Mouse (Mus musculus): Measurements from ENCODE around the gene Tex52. TPM values are rescaled to one million over a fixed set of nuclear protein-coding genes. Genes with fewer than 3 reads are reported as not detected.

The Tex52 gene
- 1.0 and 1.1 TPM in 2 replicates for polyA plus RNA-seq (2015; fragmentation: Nextera tagmentation; extraction: Ambion mirVana)

GRCm38 (mm10) chr6:128375192-128375591 lies at the start of gene Tex52, which contains the start of gene Gm44596:
Gene Tex52 (plus strand): TSS chr6:128375456.
Gene Gm44596 (plus strand): TSS chr6:128375503.
- H3K4me3 ChIP-seq: no peak within 1 kb of the TSS
- peak; percentile 80 for ATAC-seq (replicated peaks)
- no peak within 1 kb of the TSS for H3K9ac ChIP-seq
- H3K27ac ChIP-seq: peak within 1 kb of the TSS; percentile 41
- H3K36me3 ChIP-seq (replicated peaks): no peaks in the 10 kb centered on the region
- 7% methylated on average over 6 of the region's 6 CpGs for WGBS
- no peaks in the 10 kb centered on the region for H3K27me3 ChIP-seq (replicated peaks)
- H3K4me1 ChIP-seq: peaks cover 11% of the 10 kb centered on the region
- no peaks in the 10 kb centered on the region for H3K9me3 ChIP-seq
- H3K4me2 ChIP-seq: peak within 1 kb of the TSS; percentile 21

- peak; percentile 85 for ATAC-seq (replicated peaks)
- Histone ChIP-seq H3K4me3 (no peak overlapping the region), H3K9me3 (0 out of 2 replicates have a peak, but pooled peaks cover 2% of the 10 kb centered on the region), H3K4me1 (peaks cover 11% of the 10 kb centered on the region; the same call in 1 of the 2 replicates), H3K27ac (no peak overlapping the region), H3K9ac (no peak overlapping the region), H3K36me3 (replicated peaks) (peaks cover 28% of the 10 kb centered on the region), H3K27me3 (replicated peaks) (no peaks in the 10 kb centered on the region), H3K4me2 (no peak overlapping the region)
- WGBS: 15% methylated on average over 12 of the region's 12 CpGs
Measured at GRCm38 (mm10) chr6:128334397-128335124, 40.7 kb upstream of the Tex52 start.

DNA sequence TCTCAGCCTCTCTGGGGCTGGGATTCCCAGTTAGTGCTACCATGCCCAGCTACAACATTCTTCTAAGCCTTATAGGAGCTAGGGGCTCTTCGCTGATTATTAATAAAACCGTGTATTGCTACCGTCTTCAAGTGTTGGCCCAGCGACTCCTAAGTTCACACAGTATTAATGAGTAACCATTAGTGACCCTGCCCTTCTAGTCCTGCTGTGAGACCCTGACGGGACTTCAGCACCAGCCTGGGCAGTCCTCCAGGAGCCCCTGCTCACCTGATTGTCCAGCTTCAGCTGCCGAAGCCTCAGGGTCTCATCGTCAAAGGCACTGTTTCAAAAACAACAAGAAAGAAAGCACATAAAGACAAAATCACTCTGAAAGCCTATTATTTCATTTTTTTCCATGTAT lies 37.8 kb upstream of the Tex52 start:
- Histone ChIP-seq H3K9ac (no peak overlapping the region), H3K36me3 (replicated peaks) (peaks cover 13% of the 10 kb centered on the region; the same call in 1 of the 2 replicates), H3K9me3 (no peaks in the 10 kb centered on the region), H3K27ac (no peak overlapping the region), H3K4me2 (no peak overlapping the region), H3K4me3 (no peak overlapping the region), H3K27me3 (replicated peaks) (no peaks in the 10 kb centered on the region), H3K4me1 (peaks cover 11% of the 10 kb centered on the region; the same call in 1 of the 2 replicates)
- WGBS: 83% methylated on average over 7 of the region's 7 CpGs
- no peak for ATAC-seq (replicated peaks)

DNA sequence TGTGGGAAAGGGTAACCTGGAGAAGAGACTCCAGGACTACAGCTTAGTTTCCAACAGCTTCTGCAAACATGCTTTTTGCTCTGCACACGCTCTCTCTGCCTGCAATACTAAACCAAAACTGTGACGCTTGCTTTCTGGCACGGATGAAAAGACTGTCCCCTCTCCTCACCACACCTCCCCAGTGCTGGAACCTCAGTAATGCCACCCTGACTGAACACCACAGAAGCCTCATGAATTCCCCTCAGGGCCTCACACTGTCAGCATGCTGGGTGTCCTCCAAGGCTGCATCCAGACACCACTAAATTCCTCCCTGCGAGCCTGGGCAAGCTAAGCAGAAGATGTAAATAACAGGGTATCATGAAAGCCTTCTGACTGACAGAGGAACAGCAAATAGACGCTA lies 36.4 kb upstream of the Tex52 start:
- ATAC-seq (replicated peaks): no peak
- H3K4me1 ChIP-seq: peaks cover 11% of the 10 kb centered on the region; the same call in 1 of the 2 replicates
- no peak overlapping the region for H3K4me3 ChIP-seq
- no peak overlapping the region for H3K9ac ChIP-seq
- H3K4me2 ChIP-seq: no peak overlapping the region
- no peaks in the 10 kb centered on the region for H3K27me3 ChIP-seq (replicated peaks)
- H3K27ac ChIP-seq: no peak overlapping the region
- WGBS: 50% methylated on average over 5 of the region's 5 CpGs
- no peaks in the 10 kb centered on the region for H3K9me3 ChIP-seq
- H3K36me3 ChIP-seq (replicated peaks): 0 out of 2 replicates have a peak, but pooled peaks cover 9% of the 10 kb centered on the region

DNA sequence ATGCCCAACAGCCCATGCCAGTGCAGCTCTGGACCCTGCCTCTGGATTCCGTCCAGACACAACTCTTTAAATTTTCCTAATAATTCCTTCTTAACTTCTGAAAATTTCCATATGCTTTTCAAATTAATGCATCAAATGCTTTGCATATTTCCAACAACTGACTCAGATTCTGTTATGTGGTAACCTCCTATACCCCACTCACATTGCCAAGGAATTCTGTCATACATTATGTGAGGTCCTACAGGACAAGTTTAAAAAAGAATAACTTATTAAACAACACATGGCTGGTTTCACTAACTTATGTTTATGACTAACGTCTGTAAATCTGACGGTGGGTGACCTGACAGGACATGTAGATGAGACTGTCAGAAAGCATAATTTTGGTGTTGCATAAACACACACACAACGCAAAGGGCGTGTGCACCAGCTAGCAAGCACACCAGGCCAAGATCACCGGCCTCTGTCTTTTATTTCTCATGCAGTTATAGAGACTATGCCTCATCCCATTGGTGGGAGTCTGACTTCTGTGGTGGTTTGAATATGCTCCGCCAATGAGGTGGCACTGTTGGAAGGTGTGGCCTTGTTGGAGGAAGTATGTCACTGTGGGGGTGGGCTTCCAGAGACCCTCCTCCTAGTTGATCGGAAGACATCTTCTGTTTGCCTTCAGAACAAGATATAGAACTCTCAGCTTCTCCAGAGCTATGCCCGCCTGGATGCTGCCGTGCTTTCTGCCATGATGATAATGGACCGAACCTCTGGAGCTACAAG lies 33.1 kb upstream of the Tex52 start:
- Histone ChIP-seq H3K9me3 (no peaks in the 10 kb centered on the region), H3K27me3 (replicated peaks) (no peaks in the 10 kb centered on the region), H3K4me1 (peaks cover 11% of the 10 kb centered on the region; the same call in 1 of the 2 replicates), H3K4me2 (no peak overlapping the region), H3K27ac (no peak overlapping the region), H3K9ac (no peak overlapping the region), H3K4me3 (no peak overlapping the region), H3K36me3 (replicated peaks) (no peaks in the 10 kb centered on the region)
- 96% methylated on average over 11 of the region's 11 CpGs for WGBS
- no peak for ATAC-seq (replicated peaks)

GRCm38 (mm10) chr6:128345623-128346022 lies 29.6 kb upstream of the Tex52 start:
- WGBS: 88% methylated on average over 10 of the region's 10 CpGs
- no peak overlapping the region for H3K27ac ChIP-seq
- H3K9me3 ChIP-seq: no peaks in the 10 kb centered on the region
- no peak for ATAC-seq (replicated peaks)
- no peak overlapping the region for H3K4me3 ChIP-seq
- no peaks in the 10 kb centered on the region for H3K36me3 ChIP-seq (replicated peaks)
- no peaks in the 10 kb centered on the region for H3K27me3 ChIP-seq (replicated peaks)
- no peak overlapping the region for H3K9ac ChIP-seq
- H3K4me2 ChIP-seq: no peak overlapping the region
- peaks cover 4% of the 10 kb centered on the region; the same call in 1 of the 2 replicates for H3K4me1 ChIP-seq

- no peaks in the 10 kb centered on the region for H3K36me3 ChIP-seq (replicated peaks)
- H3K9me3 ChIP-seq: no peaks in the 10 kb centered on the region
- ATAC-seq (replicated peaks): no peak
- H3K4me2 ChIP-seq: no peak overlapping the region
- no peak overlapping the region for H3K4me3 ChIP-seq
- peaks cover 4% of the 10 kb centered on the region; the same call in 1 of the 2 replicates for H3K4me1 ChIP-seq
- no peak overlapping the region for H3K27ac ChIP-seq
- no peaks in the 10 kb centered on the region for H3K27me3 ChIP-seq (replicated peaks)
- WGBS: 90% methylated on average over 6 of the region's 6 CpGs
- H3K9ac ChIP-seq: no peak overlapping the region
Measured at GRCm38 (mm10) chr6:128346782-128347181, 28.5 kb upstream of the Tex52 start.

DNA sequence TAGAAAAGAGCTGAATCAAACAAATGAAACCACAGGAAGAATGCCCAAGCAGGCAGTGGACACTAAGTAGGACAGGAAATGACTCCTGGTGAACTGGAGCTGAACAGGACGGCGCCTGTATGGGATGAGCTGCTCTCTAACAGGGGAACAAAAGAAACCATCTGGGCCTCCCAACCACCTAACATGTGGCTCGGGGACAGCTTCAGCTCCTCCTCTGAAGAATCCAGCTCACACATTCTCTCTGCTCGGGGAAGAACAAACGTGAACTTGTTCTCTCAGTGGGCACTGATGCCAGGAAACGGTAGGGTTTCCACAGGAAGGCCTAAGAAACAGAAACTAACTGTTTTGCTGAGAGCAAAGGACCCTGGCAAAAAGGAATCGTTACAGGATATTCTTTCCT lies 25.5 kb upstream of the Tex52 start:
- Histone ChIP-seq H3K27ac (no peak overlapping the region), H3K4me2 (no peak overlapping the region)
- 49% methylated on average over 7 of the region's 7 CpGs for WGBS

DNA sequence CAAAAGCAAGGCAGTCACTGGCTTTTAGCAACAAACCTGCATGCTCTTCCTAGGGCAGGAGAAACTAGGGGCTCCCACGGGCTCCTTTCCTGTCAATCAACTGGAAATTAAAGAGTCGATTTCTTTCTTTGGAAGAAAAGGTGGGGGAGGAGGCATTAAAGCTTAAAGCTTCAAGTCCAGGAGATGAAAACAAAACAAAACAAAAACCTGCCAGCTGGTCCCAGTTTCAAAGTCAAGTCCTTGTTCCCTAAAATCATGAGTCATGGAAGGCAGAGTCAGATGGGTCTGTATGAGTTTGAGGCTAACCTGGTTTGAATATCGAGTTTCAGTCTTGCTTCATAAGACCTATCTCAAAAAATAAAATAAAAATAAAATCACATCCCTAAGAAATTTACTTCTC lies 21.1 kb upstream of the Tex52 start:
- peak overlapping the region; percentile 25 for H3K4me2 ChIP-seq
- no peak overlapping the region for H3K4me3 ChIP-seq
- no peaks in the 10 kb centered on the region for H3K9me3 ChIP-seq
- no peaks in the 10 kb centered on the region for H3K27me3 ChIP-seq (replicated peaks)
- 0 out of 2 replicates have a peak, but pooled peaks cover 7% of the 10 kb centered on the region for H3K36me3 ChIP-seq (replicated peaks)
- WGBS: 38% methylated on average over 3 of the region's 3 CpGs
- peaks cover 24% of the 10 kb centered on the region for H3K4me1 ChIP-seq
- H3K9ac ChIP-seq: no peak overlapping the region; the same call in 1 of the 2 replicates
- H3K27ac ChIP-seq: no peak overlapping the region
- no peak for ATAC-seq (replicated peaks)

More for the DNA sequence above, 25.5 kb upstream of the Tex52 start:
- Histone ChIP-seq H3K36me3 (replicated peaks) (no peaks in the 10 kb centered on the region), H3K9me3 (no peaks in the 10 kb centered on the region), H3K4me1 (peaks cover 16% of the 10 kb centered on the region), H3K9ac (no peak overlapping the region), H3K27me3 (replicated peaks) (no peaks in the 10 kb centered on the region), H3K4me3 (no peak overlapping the region)
- ATAC-seq (replicated peaks): 0 out of 2 replicates have a peak, but pooled peaks have one; percentile 11

DNA sequence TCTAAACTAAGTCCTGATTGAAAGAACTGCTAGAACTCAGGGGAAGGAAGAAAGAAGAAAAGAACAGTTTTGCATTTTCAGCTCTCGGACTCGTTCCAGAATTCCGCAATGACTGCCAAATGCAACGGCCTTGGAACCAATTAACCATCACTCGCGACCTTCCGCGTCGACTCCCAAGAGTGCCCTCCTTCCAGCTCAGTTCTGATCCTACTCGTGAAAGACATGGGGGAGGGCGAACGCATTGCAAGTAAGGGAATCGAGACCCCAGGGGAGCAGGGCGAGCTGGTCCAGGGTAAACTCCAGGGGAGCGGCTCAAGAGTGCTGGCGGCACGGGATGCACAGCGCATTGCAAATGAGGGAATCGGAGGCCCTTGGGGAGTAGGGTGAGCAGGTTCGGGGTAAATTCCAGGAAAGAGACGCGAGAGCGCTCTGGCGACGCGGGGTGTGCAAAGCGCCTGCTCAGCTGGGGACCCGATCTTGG lies 20.0 kb upstream of the Tex52 start:
- 0 out of 2 replicates have a peak, but pooled peaks cover 7% of the 10 kb centered on the region for H3K36me3 ChIP-seq (replicated peaks)
- H3K27me3 ChIP-seq (replicated peaks): no peaks in the 10 kb centered on the region
- peak overlapping the region; percentile 87 for H3K27ac ChIP-seq
- peak overlapping the region; percentile 84 for H3K4me3 ChIP-seq
- no peaks in the 10 kb centered on the region for H3K9me3 ChIP-seq
- ATAC-seq (replicated peaks): peak; percentile 78
- peak overlapping the region; percentile 70 for H3K4me2 ChIP-seq
- peak overlapping the region; percentile 82 for H3K9ac ChIP-seq
- H3K4me1 ChIP-seq: peaks cover 21% of the 10 kb centered on the region
- WGBS: 0% methylated on average over 27 of the region's 28 CpGs

- ATAC-seq (replicated peaks): peak; percentile 99
- 0 out of 2 replicates have a peak, but pooled peaks cover 7% of the 10 kb centered on the region for H3K36me3 ChIP-seq (replicated peaks)
Measured at GRCm38 (mm10) chr6:128355726-128356416, 19.4 kb upstream of the Tex52 start, which contains the start of gene Tulp3. Gene Tulp3 (minus strand): TSS chr6:128355851.

More at GRCm38 (mm10) chr6:128355726-128356416, 19.4 kb upstream of the Tex52 start, which contains the start of gene Tulp3:
- Histone ChIP-seq H3K27me3 (replicated peaks) (no peaks in the 10 kb centered on the region), H3K4me1 (peaks cover 25% of the 10 kb centered on the region), H3K9me3 (no peaks in the 10 kb centered on the region), H3K27ac (peak within 1 kb of the TSS; percentile 87), H3K4me3 (peak within 1 kb of the TSS; percentile 84), H3K9ac (peak within 1 kb of the TSS; percentile 82), H3K4me2 (peak within 1 kb of the TSS; percentile 70)
- WGBS: under 1% methylated on average over 42 of the region's 42 CpGs
